Mouse (Mus musculus) midbrain, embryonic 14.5 days (tissue): ENCODE data around the gene Srebf2. TPM values are rescaled to one million over a fixed set of nuclear protein-coding genes. Genes with fewer than 3 reads are reported as not detected.

Experiments
- ATAC-seq: fragments of 200-750 bp; cut with Nextera tagmentation; 2 replicates; pipeline ENCODE4 v1.8.0; 2017; ENCODE audit warnings: moderate number of reproducible peaks, moderate library complexity; ENCODE audit not compliant: low FRiP score, low TSS enrichment
- DNase-seq: peaks from one replicate; pipeline ENCODE4 v3.0.0-alpha.2; 2015
- H3K27ac ChIP-seq: fragments of 300-500 bp; sonication (generic); replicated peaks from 2 replicates; pipeline ENCODE4 v1.5.1; 2014; ENCODE audit warnings: mild to moderate bottlenecking, low read depth, low read length, moderate library complexity
- H3K27me3 ChIP-seq: fragments of 300-500 bp; sonication (generic); 2 replicates; pipeline ENCODE4 v1.6.1; 2014; ENCODE audit warnings: low read length, control low read depth, mixed read lengths; ENCODE audit not compliant: control insufficient read depth, insufficient read depth
- H3K36me3 ChIP-seq: fragments of 300-500 bp; sonication (generic); 2 replicates; pipeline ENCODE4 v1.6.1; 2014; ENCODE audit warnings: low read length, control low read depth; ENCODE audit not compliant: control insufficient read depth, insufficient read depth
- H3K4me1 ChIP-seq: fragments of 300-500 bp; sonication (generic); 2 replicates; pipeline ENCODE4 v1.6.1; 2014; ENCODE audit warnings: mild to moderate bottlenecking, antibody characterized with exemption, low read length, control low read depth; ENCODE audit not compliant: control insufficient read depth, insufficient read depth
- H3K4me2 ChIP-seq: fragments of 300-500 bp; sonication (generic); 2 replicates; pipeline ENCODE4 v1.6.1; 2014; ENCODE audit warnings: mild to moderate bottlenecking, low read length, moderate library complexity
- H3K4me3 ChIP-seq: fragments of 300-500 bp; sonication (generic); replicated peaks from 2 replicates; pipeline ENCODE4 v1.5.1; 2014; ENCODE audit warnings: low read depth, low read length
- H3K9ac ChIP-seq: fragments of 300-500 bp; sonication (generic); replicated peaks from 2 replicates; pipeline ENCODE4 v1.6.1; 2014; ENCODE audit warnings: mild to moderate bottlenecking, low read length, moderate library complexity
- H3K9me3 ChIP-seq: fragments of 300-500 bp; sonication (generic); 2 replicates; pipeline ENCODE4 v1.6.1; 2016; ENCODE audit warnings: low read length, control low read depth, mixed read lengths; ENCODE audit not compliant: control insufficient read depth
- WGBS: fragments of 180-500 bp; shearing (Covaris S2); extraction: QIAGEN DNeasy Blood & Tissue Kit; methylation state at CpG from one replicate; pipeline ENCODE4 v1.1.7; 2014; 5-methylcytosine and 5-hydroxymethylcytosine counted together
- polyA plus RNA-seq: library from polyadenylated mRNA; unstranded; fragments of >200 nt; fragmentation: Nextera tagmentation; extraction: Ambion mirVana; gene quantifications from 2 replicates; pipeline ENCODE4 v1.2.1, GENCODE M21; 2014

Srebf2 gene
- polyA plus RNA-seq, 1 experiment from 2014 or later: 158 TPM

DNA sequence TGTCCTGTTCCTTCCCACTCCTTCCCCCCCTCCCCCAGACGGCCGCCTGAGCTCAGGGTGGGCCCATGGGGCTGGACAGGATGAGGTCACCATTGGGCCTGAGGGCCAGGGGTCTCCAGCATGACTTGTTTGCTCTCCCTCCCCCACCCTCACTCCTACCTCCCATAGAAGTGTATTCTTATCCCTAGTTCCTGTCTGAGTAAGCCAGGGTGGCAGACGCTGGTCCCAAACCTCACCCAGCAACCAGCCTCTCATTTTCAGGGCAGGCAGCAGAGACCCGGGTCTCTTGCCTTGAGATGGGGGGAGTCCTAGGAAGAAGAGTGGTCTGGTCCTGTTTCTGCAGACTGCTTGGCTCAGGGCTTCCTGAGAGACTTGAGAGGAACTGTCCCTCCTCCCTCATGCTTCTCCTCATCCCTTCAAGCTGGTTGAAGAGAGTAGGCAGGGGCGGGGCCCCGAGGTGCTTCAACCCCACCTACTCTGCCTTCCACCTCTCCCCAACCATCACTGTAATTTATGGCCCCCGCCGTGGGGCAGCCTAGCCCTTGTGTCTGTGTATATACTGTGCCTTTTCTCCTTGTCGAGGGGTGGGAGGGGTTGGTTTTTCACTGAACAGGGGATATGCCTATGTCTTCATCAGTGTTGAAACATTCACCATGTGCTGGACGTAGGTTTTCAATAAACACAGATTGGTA is 57.8 kb downstream of the Srebf2 start:
- peaks cover 13% of the 10 kb centered on the region for H3K4me1 ChIP-seq
- no peak overlapping the region for H3K4me2 ChIP-seq
- H3K4me3 ChIP-seq: no peak overlapping the region
- peaks cover 63% of the 10 kb centered on the region for H3K36me3 ChIP-seq
- no peak overlapping the region for H3K27ac ChIP-seq
- no peak for DNase-seq
- H3K9me3 ChIP-seq: no peaks in the 10 kb centered on the region
- ATAC-seq: no peak
- H3K9ac ChIP-seq: no peak overlapping the region
- WGBS: 68% methylated on average over 10 of the region's 10 CpGs
- peaks cover 27% of the 10 kb centered on the region; the same call in 1 of the 2 replicates for H3K27me3 ChIP-seq

DNA sequence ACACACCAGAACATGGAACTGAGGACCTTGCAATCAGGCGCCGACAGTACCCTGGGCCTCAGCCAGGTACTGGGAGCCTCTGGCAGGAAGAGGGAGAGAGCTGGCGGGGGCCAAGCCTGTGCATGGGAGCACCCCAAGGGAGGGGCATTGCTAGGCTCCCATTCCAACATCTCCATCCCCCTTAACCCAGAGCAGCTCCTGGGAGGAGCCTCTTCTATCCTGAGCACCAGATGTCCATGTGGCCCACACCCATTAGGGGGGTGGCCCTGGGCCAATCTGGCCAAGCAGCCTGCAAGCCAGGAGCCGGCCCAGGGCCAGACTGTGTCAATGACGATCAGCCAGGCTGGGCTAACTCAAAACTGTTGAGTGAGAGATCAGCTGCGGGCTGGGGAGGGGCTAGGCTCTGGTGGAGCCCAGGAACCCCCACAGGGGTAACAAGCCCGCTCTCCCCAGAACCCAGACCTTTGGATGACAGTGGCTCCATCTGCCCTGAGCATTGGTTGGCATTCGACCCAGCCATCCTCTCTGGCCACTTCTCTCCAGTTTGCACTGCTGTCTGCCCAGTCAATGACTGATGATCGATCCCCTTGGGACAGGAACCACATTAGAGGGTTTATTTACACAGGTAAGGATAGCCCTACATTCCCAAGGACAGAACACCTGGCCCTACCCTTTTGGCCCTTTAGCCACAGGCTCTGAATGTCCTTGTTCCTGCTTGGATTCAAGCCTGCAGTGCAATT is 59.6 kb downstream of the Srebf2 start:
- Histone ChIP-seq H3K4me1 (peaks cover 13% of the 10 kb centered on the region), H3K9me3 (no peaks in the 10 kb centered on the region), H3K27me3 (peaks cover 44% of the 10 kb centered on the region), H3K9ac (no peak overlapping the region), H3K27ac (no peak overlapping the region), H3K4me2 (no peak overlapping the region), H3K36me3 (peaks cover 47% of the 10 kb centered on the region), H3K4me3 (no peak overlapping the region)
- WGBS: 55% methylated on average over 9 of the region's 9 CpGs
- ATAC-seq: peak; percentile 47
- DNase-seq: peak; percentile 66

DNA sequence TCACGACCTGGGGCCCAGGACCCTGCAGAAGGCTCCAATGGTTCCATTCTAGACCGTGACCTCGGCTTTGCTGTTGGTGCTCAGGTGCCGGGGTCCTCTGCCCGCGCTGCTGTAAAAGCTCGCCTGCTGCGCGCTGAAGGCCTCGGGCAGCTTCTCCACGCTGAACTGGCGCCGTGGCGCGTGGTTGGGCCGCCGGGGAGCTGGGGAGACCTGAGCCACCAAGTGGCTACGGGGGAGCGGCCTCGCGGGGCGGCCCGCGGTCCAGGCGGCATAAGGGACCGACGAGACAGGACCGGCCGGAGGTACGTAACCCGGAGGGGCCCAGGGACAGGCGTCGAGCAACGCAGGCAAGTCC is 60.1 kb downstream of the Srebf2 start:
- ATAC-seq (no peak), DNase-seq (peak; percentile 37)
- H3K27me3 ChIP-seq: peaks cover 49% of the 10 kb centered on the region
- 7% methylated on average over 34 of the region's 34 CpGs for WGBS
- H3K9me3 ChIP-seq: no peaks in the 10 kb centered on the region
- H3K4me2 ChIP-seq: peak overlapping the region; percentile 33
- H3K4me3 ChIP-seq: no peak overlapping the region
- no peak overlapping the region; the same call in 1 of the 2 replicates for H3K9ac ChIP-seq
- H3K27ac ChIP-seq: no peak overlapping the region
- H3K4me1 ChIP-seq: peaks cover 17% of the 10 kb centered on the region
- peaks cover 41% of the 10 kb centered on the region for H3K36me3 ChIP-seq

DNA sequence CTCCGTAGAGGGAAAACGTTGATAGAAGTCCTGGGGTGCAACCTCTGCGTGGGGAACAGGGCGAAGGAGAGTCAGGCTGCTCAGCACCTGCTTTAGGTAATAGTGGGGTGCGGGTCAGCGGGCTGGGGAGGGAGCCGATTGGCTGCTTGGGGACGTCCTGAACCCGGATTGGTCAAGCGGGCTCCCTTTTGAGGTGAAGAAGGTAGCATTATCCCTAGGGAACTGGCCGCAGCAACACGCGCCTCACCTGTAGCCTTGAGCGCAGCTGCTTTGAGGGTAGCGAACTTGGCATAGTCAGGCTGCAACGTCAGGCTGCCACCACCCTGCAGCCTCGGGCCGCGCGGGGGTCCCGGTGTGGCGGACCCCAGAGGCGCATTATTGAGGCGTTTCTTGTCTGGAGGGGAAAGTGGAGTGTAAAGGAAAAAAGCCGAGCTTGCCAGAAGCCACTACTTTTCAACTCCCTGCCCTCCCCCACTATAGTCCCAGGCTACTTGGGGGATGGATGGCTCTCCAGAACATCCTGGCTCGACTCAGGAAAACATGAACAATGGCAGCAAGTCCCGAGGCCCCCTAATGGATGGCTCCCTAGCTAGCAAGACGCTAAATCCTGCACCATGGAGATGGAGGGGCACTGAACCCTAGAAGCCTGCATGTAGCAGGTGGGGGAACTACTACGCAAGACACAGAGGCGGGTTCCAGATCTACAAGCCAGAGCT is 60.7 kb downstream of the Srebf2 start:
- Histone ChIP-seq H3K9me3 (no peaks in the 10 kb centered on the region), H3K4me2 (peak overlapping the region; percentile 33), H3K27ac (no peak overlapping the region), H3K36me3 (peaks cover 37% of the 10 kb centered on the region), H3K9ac (no peak overlapping the region; the same call in 1 of the 2 replicates), H3K4me1 (peaks cover 18% of the 10 kb centered on the region), H3K4me3 (no peak overlapping the region), H3K27me3 (peaks cover 55% of the 10 kb centered on the region)
- DNase-seq: peak; percentile 36
- WGBS: 14% methylated on average over 30 of the region's 30 CpGs
- no peak for ATAC-seq

DNA sequence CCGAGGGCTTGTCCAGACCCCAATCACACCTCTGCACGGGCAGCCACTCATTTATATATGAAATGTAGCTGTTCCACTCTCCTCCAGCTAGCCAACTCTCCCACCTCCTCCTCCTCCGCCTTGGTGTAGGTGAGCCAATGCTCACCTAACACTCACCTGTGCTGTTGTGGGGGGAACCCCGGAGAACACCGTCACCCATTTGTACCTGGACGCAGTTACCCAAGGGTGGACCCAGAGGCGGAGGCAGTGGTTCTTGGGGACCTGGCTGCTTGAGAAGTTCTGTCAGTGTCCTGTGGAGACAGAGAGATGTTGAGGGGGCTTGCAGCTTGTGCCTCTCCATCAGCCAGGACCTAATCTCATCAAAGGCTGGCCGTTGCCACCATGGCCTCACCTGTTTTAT is 61.3 kb downstream of the Srebf2 start:
- peaks cover 31% of the 10 kb centered on the region for H3K36me3 ChIP-seq
- ATAC-seq (no peak), DNase-seq (no peak)
- H3K27ac ChIP-seq: no peak overlapping the region
- 84% methylated on average over 8 of the region's 8 CpGs for WGBS
- peaks cover 61% of the 10 kb centered on the region for H3K27me3 ChIP-seq
- no peaks in the 10 kb centered on the region for H3K9me3 ChIP-seq
- H3K9ac ChIP-seq: no peak overlapping the region
- peaks cover 18% of the 10 kb centered on the region for H3K4me1 ChIP-seq
- no peak overlapping the region for H3K4me3 ChIP-seq
- H3K4me2 ChIP-seq: no peak overlapping the region

DNA sequence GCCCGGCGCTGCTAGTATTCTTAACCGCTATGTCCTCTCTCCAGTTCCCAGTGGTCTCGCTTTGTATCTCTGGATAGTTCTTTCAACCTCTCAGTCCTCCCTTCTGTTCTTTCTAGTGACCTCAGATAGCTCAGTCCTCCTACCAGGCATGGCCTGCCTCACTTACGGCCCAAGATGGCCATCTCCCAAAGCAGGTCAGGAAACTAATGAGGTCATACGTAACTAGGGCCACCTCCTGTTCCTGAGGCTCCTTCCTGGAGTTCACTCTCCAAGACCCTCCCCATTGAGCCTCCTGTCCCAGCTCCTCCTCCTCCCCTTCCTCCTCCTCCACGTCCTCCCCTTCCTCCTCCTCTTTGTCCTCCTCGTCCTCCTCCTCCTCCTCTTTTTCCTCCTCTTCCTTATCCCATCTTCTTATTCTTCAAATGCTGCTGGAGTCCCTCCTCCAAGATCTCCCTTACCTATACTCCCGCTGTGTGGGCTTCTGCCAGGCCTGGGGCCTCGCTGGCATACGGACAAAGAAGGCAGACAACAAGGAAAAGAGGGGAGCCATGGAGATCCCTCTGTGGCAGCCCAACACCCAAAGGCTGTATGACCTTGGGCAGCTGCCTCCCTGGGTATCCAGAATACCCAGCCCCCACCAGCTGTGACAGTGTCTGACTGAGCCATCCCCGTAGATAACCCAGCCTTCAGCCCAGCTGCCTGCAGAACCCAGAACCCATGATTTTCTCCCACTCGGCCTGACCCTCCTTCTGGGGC is 62.5 kb downstream of the Srebf2 start:
- H3K9me3 ChIP-seq: no peaks in the 10 kb centered on the region
- H3K36me3 ChIP-seq: peaks cover 19% of the 10 kb centered on the region
- H3K4me3 ChIP-seq: no peak overlapping the region
- DNase-seq: no peak
- peaks cover 18% of the 10 kb centered on the region for H3K4me1 ChIP-seq
- WGBS: 78% methylated on average over 13 of the region's 13 CpGs
- no peak for ATAC-seq
- H3K27ac ChIP-seq: no peak overlapping the region
- peaks cover 69% of the 10 kb centered on the region for H3K27me3 ChIP-seq
- no peak overlapping the region for H3K4me2 ChIP-seq
- H3K9ac ChIP-seq: no peak overlapping the region

DNA sequence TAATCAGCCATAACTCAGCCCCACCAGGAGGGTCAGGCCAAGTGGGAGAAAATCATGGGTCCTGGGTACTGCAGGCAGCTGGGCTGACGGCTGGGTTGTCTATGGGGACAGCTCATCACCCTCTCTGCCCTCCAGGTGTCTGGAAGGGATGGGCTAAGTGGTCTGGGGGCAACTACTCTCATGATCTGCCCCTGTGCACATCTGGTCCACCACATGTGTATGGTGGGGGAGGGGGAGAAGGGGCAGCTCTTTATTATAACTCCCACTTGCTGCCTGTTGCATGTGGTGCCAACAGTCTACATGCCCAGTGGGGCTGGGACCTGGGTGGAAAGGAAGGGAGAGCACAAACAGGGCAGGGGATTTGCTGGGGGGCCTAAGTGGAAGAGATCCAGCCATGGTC is 63.8 kb downstream of the Srebf2 start:
- Histone ChIP-seq H3K4me3 (no peak overlapping the region), H3K27ac (no peak overlapping the region), H3K27me3 (peaks cover 80% of the 10 kb centered on the region), H3K36me3 (peaks cover 7% of the 10 kb centered on the region), H3K4me1 (peaks cover 19% of the 10 kb centered on the region), H3K9me3 (no peaks in the 10 kb centered on the region), H3K4me2 (no peak overlapping the region), H3K9ac (no peak overlapping the region)
- ATAC-seq (no peak), DNase-seq (no peak)
- 35% methylated on average over 1 of the region's 1 CpGs for WGBS

DNA sequence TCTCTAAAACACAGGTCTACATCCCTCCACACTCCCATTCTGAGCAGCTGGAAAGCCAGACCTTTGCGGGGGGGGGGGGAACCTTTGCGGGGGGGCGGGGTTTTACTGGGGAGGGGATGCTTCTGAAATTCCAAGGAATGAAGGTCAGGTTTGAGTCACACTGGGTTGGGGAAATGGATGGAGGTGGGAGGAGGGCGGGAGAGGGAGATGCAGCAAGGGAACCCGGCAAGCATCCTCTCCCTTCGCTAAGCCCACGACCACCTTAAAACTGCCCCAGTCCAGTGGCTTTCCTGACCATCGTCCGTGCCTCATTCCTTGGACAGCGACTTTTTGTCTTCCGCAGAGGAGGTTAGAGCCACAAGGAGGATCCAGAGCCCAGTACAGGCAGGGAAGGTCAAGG is 64.3 kb downstream of the Srebf2 start:
- Histone ChIP-seq H3K4me3 (peak overlapping the region; percentile 40), H3K4me1 (peaks cover 20% of the 10 kb centered on the region), H3K9ac (no peak overlapping the region), H3K9me3 (no peaks in the 10 kb centered on the region), H3K4me2 (peak overlapping the region; percentile 65), H3K27me3 (peaks cover 79% of the 10 kb centered on the region), H3K36me3 (peaks cover 2% of the 10 kb centered on the region), H3K27ac (no peak overlapping the region)
- DNase-seq (no peak), ATAC-seq (no peak)
- 4% methylated on average over 11 of the region's 11 CpGs for whole genome bisulfite sequencing
